Mouse (Mus musculus) liver, adult 2 months (tissue): ENCODE measurements around the gene Ppid. TPM values are rescaled to one million over a fixed set of nuclear protein-coding genes. Genes with fewer than 3 reads are reported as not detected.
A peak's percentile ranks its signal among the peaks of the same experiment; 100 is the strongest.

Experiments
- DNase-seq: peaks from one replicate; pipeline ENCODE4 v3.0.0-alpha.2; 2011; ENCODE audit warnings: low read depth, low spot score; ENCODE audit errors: extremely low read depth
- H3K27ac ChIP-seq: fragments of 200-500 bp; replicated peaks from 2 replicates; pipeline ENCODE4 v1.5.1; 2012; ENCODE audit warnings: low read depth, mild to moderate bottlenecking, control low read depth, inconsistent platforms, low read length; ENCODE audit not compliant: insufficient read depth
- H3K27me3 ChIP-seq: fragments of 200-500 bp; 2 replicates; pipeline ENCODE4 v1.6.1; 2012; ENCODE audit warnings: mild to moderate bottlenecking, moderate library complexity, low read length, inconsistent platforms; ENCODE audit not compliant: control insufficient read depth, insufficient read depth
- H3K36me3 ChIP-seq: fragments of 200-500 bp; 2 replicates; pipeline ENCODE4 v1.6.1; 2012; ENCODE audit warnings: low read length, inconsistent platforms; ENCODE audit not compliant: control insufficient read depth, insufficient read depth
- H3K4me1 ChIP-seq: fragments of 200-500 bp; 2 replicates; pipeline ENCODE4 v1.6.1; 2011; ENCODE audit warnings: low read length; ENCODE audit not compliant: control insufficient read depth, insufficient read depth
- H3K4me3 ChIP-seq: fragments of 200-500 bp; 2 replicates; pipeline ENCODE4 v1.5.1; 2011; ENCODE audit warnings: low read depth, mild to moderate bottlenecking, control low read depth, low read length, moderate library complexity; ENCODE audit not compliant: insufficient read depth
- H3K79me2 ChIP-seq: fragments of 200-500 bp; 2 replicates; pipeline ENCODE4 v1.6.1; 2012; ENCODE audit warnings: inconsistent platforms, mild to moderate bottlenecking, low read length, moderate library complexity; ENCODE audit not compliant: control insufficient read depth, insufficient read depth
- H3K9ac ChIP-seq: fragments of 200-500 bp; 2 replicates; pipeline ENCODE4 v1.6.1; 2012; ENCODE audit warnings: low read depth, mild to moderate bottlenecking, control low read depth, inconsistent platforms, low read length
- CTCF ChIP-seq: fragments of 200-500 bp; IDR thresholded peaks from 2 replicates; pipeline ENCODE4 v1.5.1; 2011; ENCODE audit warnings: low read depth, low read length, control low read depth
- POLR2A ChIP-seq: fragments of 200-500 bp; IDR thresholded peaks from 2 replicates; pipeline ENCODE4 v1.6.1; 2011; ENCODE audit warnings: low read length, control low read depth; ENCODE audit not compliant: insufficient read depth; ENCODE audit errors: extremely low read depth
- WGBS: fragments of 180-500 bp; shearing (Covaris S2); methylation state at CpG from one replicate; pipeline ENCODE4 v1.1.7; 2018; 5-methylcytosine and 5-hydroxymethylcytosine counted together
- polyA plus RNA-seq: library from polyadenylated mRNA; depleted of rRNA; stranded (reverse); fragments of >200 nt; gene quantifications from 2 replicates; pipeline ENCODE4 v1.2.3, GENCODE M21; 2012
- total RNA-seq: library from RNA; depleted of rRNA; stranded (reverse); fragments of >200 nt; gene quantifications from 2 replicates; pipeline ENCODE4 v1.2.3, GENCODE M21; 2014

Gene Ppid
- total and polyA plus RNA-seq, 2 experiments, result 7.1 to 33.3 TPM

DNA sequence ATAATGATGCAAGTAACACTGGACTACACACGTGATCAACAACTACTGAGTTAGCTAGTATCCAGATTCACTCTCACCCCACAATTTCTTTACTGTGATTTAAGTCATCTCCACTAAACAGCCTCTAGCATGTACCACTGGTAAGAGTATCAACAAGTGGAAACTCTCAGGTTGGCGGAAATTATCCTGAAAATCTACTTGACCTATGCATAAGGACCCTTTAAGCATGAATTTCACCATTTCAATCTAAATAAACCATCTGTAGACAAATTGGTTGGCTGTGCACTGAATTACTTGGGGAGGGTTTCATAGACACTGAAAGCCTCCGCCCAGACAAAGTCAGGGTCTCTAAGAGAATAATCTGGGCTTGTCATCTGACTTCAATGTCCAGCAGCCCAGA lies 37.4 kb upstream of the Ppid start:
- peaks cover 2% of the 10 kb centered on the region for H3K4me1 ChIP-seq
- 96% methylated on average over 3 of the region's 3 CpGs for WGBS
- TF ChIP-seq POLR2A (no peak), CTCF (no peak)
- no peak for DNase-seq
- peaks cover 39% of the 10 kb centered on the region for H3K79me2 ChIP-seq
- H3K9ac ChIP-seq, result no peak overlapping the region
- H3K36me3 ChIP-seq, result no peaks in the 10 kb centered on the region
- H3K4me3 ChIP-seq, result no peak overlapping the region
- no peak overlapping the region for H3K27ac ChIP-seq
- no peaks in the 10 kb centered on the region for H3K27me3 ChIP-seq

- Histone ChIP-seq H3K4me1 (peaks cover 7% of the 10 kb centered on the region), H3K79me2 (peaks cover 38% of the 10 kb centered on the region), H3K9ac (no peak overlapping the region), H3K36me3 (no peaks in the 10 kb centered on the region), H3K4me3 (no peak overlapping the region), H3K27ac (no peak overlapping the region), H3K27me3 (no peaks in the 10 kb centered on the region)
- no peak for TF ChIP-seq POLR2A
- TF ChIP-seq CTCF, result no peak
- 23% methylated on average over 6 of the region's 6 CpGs for WGBS
- peak; percentile 83 for DNase-seq
These were observed 36.1 kb upstream of the Ppid start for GRCm38 (mm10) chr3:79555061-79555460.

DNA sequence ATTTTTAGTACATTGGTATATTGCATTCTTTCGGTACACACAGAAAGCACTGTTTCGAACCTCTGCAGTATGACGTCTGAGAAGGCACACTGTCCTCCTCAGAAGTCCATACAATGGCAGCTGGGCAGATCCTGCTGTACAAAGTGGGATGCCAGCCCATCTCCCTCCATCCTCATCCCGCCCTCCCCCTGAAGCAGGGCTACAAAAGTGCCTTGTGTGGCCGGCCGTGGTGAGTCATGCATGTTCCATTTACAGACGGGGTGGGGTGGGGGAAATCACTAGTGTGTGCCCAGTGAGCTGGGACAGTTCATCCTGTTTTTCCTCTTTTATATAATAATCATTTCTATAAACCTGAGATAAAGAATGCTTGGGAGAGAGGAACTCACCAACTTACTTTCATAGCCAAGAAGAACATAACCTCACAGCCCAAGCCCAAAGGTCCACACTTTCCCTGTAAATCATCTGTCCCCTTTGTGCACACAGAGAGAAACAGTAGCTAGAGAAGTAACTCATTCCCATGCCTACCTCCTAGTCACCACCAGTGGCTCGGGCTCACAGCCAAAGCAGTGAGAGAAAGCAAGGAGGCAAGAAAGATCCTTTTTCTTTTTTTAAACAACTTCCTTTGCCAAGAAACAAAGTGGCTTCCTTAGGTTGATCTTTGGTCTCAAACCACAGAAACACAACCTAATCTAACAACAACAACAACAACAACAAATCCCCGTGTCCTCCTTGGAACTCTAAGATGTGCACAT lies 31.9 kb upstream of the Ppid start:
- Histone ChIP-seq H3K4me3 (no peak overlapping the region), H3K9ac (no peak overlapping the region), H3K4me1 (peaks cover 7% of the 10 kb centered on the region; the same call in 1 of the 2 replicates), H3K79me2 (peaks cover 24% of the 10 kb centered on the region), H3K36me3 (no peaks in the 10 kb centered on the region), H3K27me3 (no peaks in the 10 kb centered on the region), H3K27ac (peak overlapping the region; percentile 77)
- TF ChIP-seq CTCF (peak; percentile 7; the same call in 1 of the 2 replicates), POLR2A (no peak)
- WGBS, result 58% methylated on average over 9 of the region's 9 CpGs
- no peak for DNase-seq

DNA sequence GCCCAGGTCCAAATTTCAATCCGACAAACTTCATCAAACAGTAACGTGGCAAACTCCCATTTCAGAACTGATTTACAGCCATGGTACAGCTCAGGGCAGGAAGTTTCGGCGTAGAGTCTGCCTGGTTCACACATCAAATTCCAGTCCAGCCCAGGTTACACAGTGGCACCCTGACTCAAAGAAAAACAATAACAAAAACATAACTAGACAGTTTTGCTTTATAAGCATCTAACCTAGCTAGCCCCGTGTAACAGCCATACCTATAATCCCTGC lies 31.4 kb upstream of the Ppid start:
- peaks cover 21% of the 10 kb centered on the region; the same call in 1 of the 2 replicates for H3K79me2 ChIP-seq
- H3K27ac ChIP-seq, result peak overlapping the region; percentile 77
- DNase-seq, result peak; percentile 92

GRCm38 (mm10) chr3:79560555-79560954 lies 30.6 kb upstream of the Ppid start:
- peak; percentile 66 for DNase-seq
- no peaks in the 10 kb centered on the region for H3K36me3 ChIP-seq
- H3K4me1 ChIP-seq, result peaks cover 13% of the 10 kb centered on the region; the same call in 1 of the 2 replicates
- no peak overlapping the region for H3K9ac ChIP-seq
- no peak for TF ChIP-seq CTCF
- TF ChIP-seq POLR2A, result no peak
- peak overlapping the region; percentile 27 for H3K27ac ChIP-seq
- H3K27me3 ChIP-seq, result no peaks in the 10 kb centered on the region
- WGBS, result 64% methylated on average over 6 of the region's 6 CpGs
- no peak overlapping the region for H3K4me3 ChIP-seq
- peaks cover 23% of the 10 kb centered on the region; the same call in 1 of the 2 replicates for H3K79me2 ChIP-seq

More for the DNA sequence above, 31.4 kb upstream of the Ppid start:
- peaks cover 10% of the 10 kb centered on the region; the same call in 1 of the 2 replicates for H3K4me1 ChIP-seq
- WGBS, result 13% methylated on average over 5 of the region's 5 CpGs
- H3K36me3 ChIP-seq, result no peaks in the 10 kb centered on the region
- H3K9ac ChIP-seq, result no peak overlapping the region
- no peak overlapping the region for H3K4me3 ChIP-seq
- no peak for TF ChIP-seq CTCF
- no peak for TF ChIP-seq POLR2A
- H3K27me3 ChIP-seq, result no peaks in the 10 kb centered on the region
